Mouse (Mus musculus): ENCODE measurements around the gene Hmgb3. TPM values are rescaled to one million over a fixed set of nuclear protein-coding genes. Genes with fewer than 3 reads are reported as not detected.

Gene Hmgb3
- total and polyA plus RNA-seq, 3 experiments, result 26.5 to 56.2 (median 40.6) TPM

- H3K4me2 ChIP-seq (ENCODE audit: insufficient read depth, low read depth, poor library complexity, severe bottlenecking), result no peak overlapping the region
- no peaks in the 10 kb centered on the region for H3K27me3 ChIP-seq (replicated peaks)
- dilution Hi-C loops (cut with MboI; ENCODE audit: extremely low pct_ligation_motif_present, extremely low pct_unique_long_range_greater_than_20kb, low sequenced_read_pairs), result no loop called here
- H3K4me3 ChIP-seq (replicated peaks in 1 of 3; ENCODE audit: low read depth in 2 of 3, low read length in 2 of 3, poor library complexity in 1 of 3), result no peak overlapping the region
- no peaks in the 10 kb centered on the region for H3K9me3 ChIP-seq (replicated peaks; ENCODE audit: low read length)
- no peak for TF ChIP-seq SMC3 (IDR thresholded peaks at IDR 0.05; ENCODE audit: low read depth, low read length)
- TF ChIP-seq MYC (IDR thresholded peaks at IDR 0.05; ENCODE audit: low read depth, low read length), result no peak
- TF ChIP-seq RAD21 (IDR thresholded peaks at IDR 0.05; ENCODE audit: low read depth, low read length), result no peak
- TF ChIP-seq SIN3A (IDR thresholded peaks at IDR 0.05; ENCODE audit: low read length), result no peak
- TF ChIP-seq ZKSCAN1 (IDR thresholded peaks at IDR 0.05; ENCODE audit: borderline replicate concordance, low read depth, low read length), result no peak
- no peak for TF ChIP-seq MAX (IDR thresholded peaks at IDR 0.05; ENCODE audit: low read length)
- TF ChIP-seq POLR2AphosphoS2 (IDR thresholded peaks at IDR 0.05; ENCODE audit: low read depth, low read length), result no peak
- TF ChIP-seq KAT2A (IDR thresholded peaks at IDR 0.05; ENCODE audit: insufficient replicate concordance, low read length), result no peak
- TF ChIP-seq MAZ (IDR thresholded peaks at IDR 0.05; ENCODE audit: low read depth, low read length), result no peak
- no peak for TF ChIP-seq MEF2A (IDR thresholded peaks at IDR 0.05; ENCODE audit: borderline replicate concordance, low read depth, low read length)
- no peak for TF ChIP-seq NRF1 (IDR thresholded peaks at IDR 0.05; ENCODE audit: low read depth, low read length)
- no peak for TF ChIP-seq E2F4 (IDR thresholded peaks at IDR 0.05; ENCODE audit: insufficient replicate concordance, low read depth, low read length)
- TF ChIP-seq USF2 (conservative IDR thresholded peaks at IDR 0.05; ENCODE audit: low read depth, low read length), result no peak
- no peak for TF ChIP-seq ETS1 (conservative IDR thresholded peaks at IDR 0.05; ENCODE audit: low read depth, low read length)
- TF ChIP-seq TCF12 (IDR thresholded peaks at IDR 0.05; ENCODE audit: low read depth, low read length), result no peak
- TF ChIP-seq GABPA (IDR thresholded peaks at IDR 0.05; ENCODE audit: insufficient replicate concordance, low read depth, low read length), result no peak
- in situ Hi-C loops (cut with MboI; ENCODE audit: low pct_ligation_motif_present, low pct_unique_long_range_greater_than_20kb, low sequenced_read_pairs), result no loop called here
- H3K79me2 ChIP-seq (replicated peaks; ENCODE audit: control insufficient read depth, extremely low read depth, insufficient read depth, poor library complexity, severe bottlenecking), result no peaks in the 10 kb centered on the region
- DNase-seq (ENCODE audit: extremely low read depth), result peak; percentile 21
- no peak overlapping the region for H3K9ac ChIP-seq (ENCODE audit: insufficient read depth, low read depth)
- no peak overlapping the region for H3K27ac ChIP-seq (ENCODE audit: insufficient read depth, low read depth)
- peaks cover 0 to 7% of the 10 kb centered on the region in 2 experiments; a peak in 2 of 4 replicates for H3K4me1 ChIP-seq (ENCODE audit: control insufficient read depth in 1 of 2, insufficient read depth in 2 of 2)
- H3K36me3 ChIP-seq (replicated peaks in 1 of 2; ENCODE audit: control insufficient read depth in 1 of 2, insufficient read depth in 1 of 2, low read length in 1 of 2), result no peaks in the 10 kb centered on the region
Measured at GRCm38 (mm10) chrX:71573132-71573900, 17.6 kb downstream of the Hmgb3 start.

- no peak overlapping the region for H3K4me3 ChIP-seq (replicated peaks in 1 of 3; ENCODE audit: low read depth in 2 of 3, low read length in 2 of 3, poor library complexity in 1 of 3)
- dilution Hi-C loops (cut with MboI; ENCODE audit: extremely low pct_ligation_motif_present, extremely low pct_unique_long_range_greater_than_20kb, low sequenced_read_pairs) (no loop called here), in situ Hi-C loops (cut with MboI; ENCODE audit: low pct_ligation_motif_present, low pct_unique_long_range_greater_than_20kb, low sequenced_read_pairs) (no loop called here)
- no peak overlapping the region for H3K9ac ChIP-seq (ENCODE audit: insufficient read depth, low read depth)
- no peak for DNase-seq (ENCODE audit: extremely low read depth)
- H3K79me2 ChIP-seq (replicated peaks; ENCODE audit: control insufficient read depth, extremely low read depth, insufficient read depth, poor library complexity, severe bottlenecking), result no peaks in the 10 kb centered on the region
- TF ChIP-seq SIN3A (IDR thresholded peaks at IDR 0.05; ENCODE audit: low read length) (no peak), MAX (IDR thresholded peaks at IDR 0.05; ENCODE audit: low read length) (no peak), MEF2A (IDR thresholded peaks at IDR 0.05; ENCODE audit: borderline replicate concordance, low read depth, low read length) (no peak), POLR2AphosphoS2 (IDR thresholded peaks at IDR 0.05; ENCODE audit: low read depth, low read length) (no peak), TCF12 (IDR thresholded peaks at IDR 0.05; ENCODE audit: low read depth, low read length) (no peak), RAD21 (IDR thresholded peaks at IDR 0.05; ENCODE audit: low read depth, low read length) (no peak), NRF1 (IDR thresholded peaks at IDR 0.05; ENCODE audit: low read depth, low read length) (no peak), UBTF (IDR thresholded peaks at IDR 0.05; ENCODE audit: low read depth, low read length) (no peak), ELF1 (IDR thresholded peaks at IDR 0.05; ENCODE audit: low read depth, low read length) (no peak), EP300 (IDR thresholded peaks at IDR 0.05; ENCODE audit: low read length) (no peak), ZC3H11A (IDR thresholded peaks at IDR 0.05; ENCODE audit: low read depth, low read length) (no peak), GABPA (IDR thresholded peaks at IDR 0.05; ENCODE audit: insufficient replicate concordance, low read depth, low read length) (no peak), HCFC1 (IDR thresholded peaks at IDR 0.05; ENCODE audit: low read depth, low read length) (no peak), TBP (conservative IDR thresholded peaks at IDR 0.05; ENCODE audit: low read depth, low read length) (no peak), ETS1 (conservative IDR thresholded peaks at IDR 0.05; ENCODE audit: low read depth, low read length) (no peak)
- no peaks in the 10 kb centered on the region for H3K9me3 ChIP-seq (replicated peaks; ENCODE audit: low read length)
- H3K4me1 ChIP-seq (ENCODE audit: control insufficient read depth in 1 of 2, insufficient read depth in 2 of 2), result peaks cover 0 to 7% of the 10 kb centered on the region in 2 experiments; a peak in 2 of 4 replicates
- H3K27me3 ChIP-seq (replicated peaks), result no peaks in the 10 kb centered on the region
- no peaks in the 10 kb centered on the region for H3K36me3 ChIP-seq (replicated peaks in 1 of 2; ENCODE audit: control insufficient read depth in 1 of 2, insufficient read depth in 1 of 2, low read length in 1 of 2)
- H3K27ac ChIP-seq (ENCODE audit: insufficient read depth, low read depth), result no peak overlapping the region
- no peak overlapping the region for H3K4me2 ChIP-seq (ENCODE audit: insufficient read depth, low read depth, poor library complexity, severe bottlenecking)
Measured at GRCm38 (mm10) chrX:71575550-71575949, 19.8 kb downstream of the Hmgb3 start.
